Mouse (Mus musculus): ENCODE data around the gene S100a2.

Gene S100a2

DNA sequence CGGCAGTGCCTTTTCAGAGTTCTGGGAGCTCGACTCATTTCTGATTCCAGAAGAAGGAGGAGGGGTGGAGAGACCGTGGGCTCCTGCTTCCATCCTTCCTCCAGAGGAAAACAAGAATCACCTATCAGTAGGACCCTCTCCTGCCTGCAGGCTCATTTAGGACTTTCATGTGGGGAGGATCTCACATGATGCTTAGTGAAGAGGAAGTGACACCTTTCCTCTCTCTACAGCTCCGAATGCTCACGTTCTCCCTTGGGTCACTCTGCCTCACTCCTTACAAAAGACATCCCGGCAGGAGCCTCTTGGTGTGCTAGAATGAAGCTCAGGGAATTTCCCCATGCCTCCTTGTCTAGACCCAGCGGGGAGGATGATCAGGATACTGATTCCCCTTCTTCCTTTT lies 31.5 kb downstream of the S100a2 start:
- no peak for DNase-seq

DNA sequence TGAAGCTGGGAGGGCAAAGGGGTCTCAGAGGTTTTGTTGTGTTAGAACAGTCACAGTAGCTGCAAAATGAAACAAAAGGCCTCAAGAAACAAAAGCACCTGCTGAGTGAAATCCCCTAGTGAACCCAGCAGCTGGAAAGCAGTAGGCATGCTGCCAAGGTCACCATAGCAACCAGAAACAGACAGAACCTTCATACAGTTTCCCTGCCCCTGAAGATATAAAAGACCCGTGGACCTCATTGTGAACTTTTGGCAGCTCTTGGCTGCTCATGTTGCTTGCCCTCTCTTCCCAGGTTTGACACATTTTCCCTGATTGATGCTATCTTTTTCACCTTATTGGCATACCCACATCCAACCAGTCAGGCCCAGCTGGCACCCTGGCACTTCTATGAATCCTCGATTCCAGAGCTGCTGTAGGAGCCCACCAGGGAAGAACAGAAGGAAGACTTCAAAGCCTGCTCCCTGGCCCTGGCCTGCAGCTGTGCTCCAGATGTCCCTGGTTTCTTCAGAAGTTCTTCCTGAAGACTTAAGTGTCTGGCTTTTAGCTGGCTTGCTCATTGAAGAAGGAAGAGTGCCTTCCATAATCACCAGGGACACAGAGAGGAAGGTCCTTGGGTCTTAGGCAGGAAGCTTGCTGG lies 33.5 kb downstream of the S100a2 start:
- no peak for DNase-seq

DNA sequence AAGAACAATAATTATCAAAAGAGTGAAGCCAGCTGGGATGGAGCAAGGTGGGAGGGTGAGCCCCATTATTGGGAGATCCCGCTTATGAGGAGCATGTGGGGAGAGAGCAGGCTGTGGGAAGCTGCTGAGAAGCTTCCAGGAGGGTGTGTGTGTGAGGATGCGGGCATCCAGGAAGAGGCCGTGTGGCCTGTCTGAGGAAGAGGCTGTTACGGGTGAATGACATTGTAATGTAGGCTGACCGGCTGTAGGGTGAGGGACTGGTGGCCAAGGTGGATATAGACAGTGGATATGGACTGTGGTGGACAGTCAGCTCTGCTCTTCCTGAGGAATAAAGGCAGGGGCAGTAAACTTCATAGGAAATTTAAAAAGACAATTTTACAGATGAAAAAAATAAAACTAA lies 35.4 kb downstream of the S100a2 start:
- no peak for DNase-seq

DNA sequence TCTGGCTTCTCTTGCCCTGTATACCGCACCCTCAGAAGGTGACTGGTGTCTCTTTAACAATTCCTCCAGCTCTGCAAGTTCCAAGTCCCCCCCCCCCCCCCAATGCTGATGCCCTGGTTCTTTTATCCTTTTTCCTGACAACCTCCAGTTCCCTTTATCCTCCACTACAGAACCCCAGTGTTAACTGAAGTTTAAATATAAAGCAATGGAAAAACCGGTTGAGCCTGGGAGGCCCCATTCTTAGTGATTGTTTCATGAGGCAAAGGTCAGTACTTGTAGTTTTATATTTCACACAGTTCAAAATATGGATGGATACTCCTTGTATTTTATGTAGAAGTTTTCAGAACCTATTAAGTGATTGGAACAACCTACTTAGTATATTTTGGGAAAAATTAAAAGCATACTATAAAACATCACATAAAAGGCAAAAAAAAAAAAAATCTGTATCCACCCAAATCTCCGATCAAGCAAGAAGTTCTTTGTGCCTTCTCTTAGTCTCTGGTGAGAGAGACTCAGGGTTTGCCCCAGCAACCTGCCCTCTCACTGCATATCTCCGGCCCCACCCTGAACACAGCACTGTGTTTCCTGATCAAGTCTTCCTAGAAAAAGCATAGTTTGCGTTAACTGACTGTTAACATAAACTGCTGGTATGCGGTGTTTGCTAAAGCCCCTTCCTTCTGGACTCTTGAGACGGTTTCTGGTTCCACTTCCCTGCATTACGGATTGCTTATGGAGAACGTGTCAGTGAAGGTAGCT lies 36.4 kb downstream of the S100a2 start:
- DNase-seq, result no peak

DNA sequence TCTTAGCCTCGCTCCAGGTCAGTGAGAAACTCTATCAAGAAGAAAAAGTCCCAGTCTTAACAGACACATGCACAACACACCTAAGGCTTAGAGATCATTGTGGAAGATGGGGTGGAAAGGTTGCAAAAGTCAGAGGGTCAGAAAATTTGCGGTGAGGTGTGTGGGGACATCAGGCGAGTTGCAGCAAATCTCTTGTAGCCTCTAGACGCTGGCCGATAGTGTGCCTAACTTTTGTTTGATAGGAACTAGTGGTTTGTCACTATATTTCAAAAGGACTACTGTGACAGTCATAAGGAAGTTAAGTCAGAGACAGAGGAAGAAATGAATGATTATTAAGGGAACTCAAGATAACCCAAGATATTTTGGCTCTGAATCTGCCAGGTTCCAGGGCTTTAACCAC lies 37.3 kb downstream of the S100a2 start:
- no peak for DNase-seq

DNA sequence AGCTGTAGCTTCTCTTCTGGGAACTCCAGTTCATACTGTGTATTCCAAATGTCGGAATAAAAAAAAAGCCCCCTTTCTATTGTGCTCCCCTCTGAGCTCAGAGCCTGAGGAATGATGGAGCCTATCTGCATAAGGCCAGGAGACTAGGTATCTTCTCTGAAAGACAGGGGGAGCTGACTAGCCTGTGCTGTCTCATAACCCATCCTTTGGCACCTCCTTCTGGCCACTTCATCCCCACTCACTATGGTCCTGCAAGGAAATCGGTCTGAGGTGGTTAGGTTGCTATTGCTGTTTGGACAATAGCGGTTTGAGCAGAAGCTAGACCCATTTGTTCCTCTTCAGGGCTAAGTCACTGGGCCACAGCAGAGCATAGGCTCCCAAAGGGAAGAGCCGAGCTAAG lies 37.8 kb downstream of the S100a2 start:
- DNase-seq, result no peak

DNA sequence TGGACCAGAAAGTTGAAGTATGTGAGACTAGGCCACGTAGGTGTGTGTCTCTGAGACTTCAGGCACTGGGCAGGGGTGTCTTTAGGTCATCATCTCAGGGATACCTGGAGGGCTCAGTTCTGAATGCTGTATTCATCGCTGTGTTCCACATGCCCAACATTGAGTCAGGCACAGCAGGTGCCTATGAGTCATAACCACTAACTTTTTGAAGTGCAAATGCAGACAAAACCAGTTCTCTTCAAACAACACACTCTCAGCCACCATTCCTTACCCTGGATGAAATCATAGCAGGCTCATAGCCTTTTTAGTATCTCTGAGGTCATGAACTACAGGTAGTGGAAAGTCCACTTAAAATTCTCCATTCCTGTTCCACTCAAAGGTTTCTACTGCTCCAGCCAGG lies 39.3 kb downstream of the S100a2 start:
- no peak for DNase-seq

DNA sequence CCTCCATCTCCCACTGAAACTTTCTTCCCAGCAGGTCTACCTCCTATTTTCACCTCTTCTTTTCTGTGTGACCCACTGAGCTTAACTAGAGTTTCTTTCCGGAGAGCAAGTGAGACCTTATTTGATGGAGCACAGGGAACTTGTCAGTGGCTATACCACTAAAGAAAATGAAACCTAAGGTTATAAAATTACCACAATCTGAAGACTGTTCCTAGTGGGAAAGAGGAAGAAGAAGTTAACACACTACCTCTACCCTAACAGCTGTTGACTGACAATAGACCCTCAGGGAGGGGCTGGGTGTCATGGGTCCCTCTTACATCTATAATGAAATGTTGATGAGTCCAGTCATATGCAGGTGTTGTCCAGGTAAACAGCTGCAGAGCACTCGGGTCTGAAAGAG lies 41.9 kb downstream of the S100a2 start:
- DNase-seq, result no peak

DNA sequence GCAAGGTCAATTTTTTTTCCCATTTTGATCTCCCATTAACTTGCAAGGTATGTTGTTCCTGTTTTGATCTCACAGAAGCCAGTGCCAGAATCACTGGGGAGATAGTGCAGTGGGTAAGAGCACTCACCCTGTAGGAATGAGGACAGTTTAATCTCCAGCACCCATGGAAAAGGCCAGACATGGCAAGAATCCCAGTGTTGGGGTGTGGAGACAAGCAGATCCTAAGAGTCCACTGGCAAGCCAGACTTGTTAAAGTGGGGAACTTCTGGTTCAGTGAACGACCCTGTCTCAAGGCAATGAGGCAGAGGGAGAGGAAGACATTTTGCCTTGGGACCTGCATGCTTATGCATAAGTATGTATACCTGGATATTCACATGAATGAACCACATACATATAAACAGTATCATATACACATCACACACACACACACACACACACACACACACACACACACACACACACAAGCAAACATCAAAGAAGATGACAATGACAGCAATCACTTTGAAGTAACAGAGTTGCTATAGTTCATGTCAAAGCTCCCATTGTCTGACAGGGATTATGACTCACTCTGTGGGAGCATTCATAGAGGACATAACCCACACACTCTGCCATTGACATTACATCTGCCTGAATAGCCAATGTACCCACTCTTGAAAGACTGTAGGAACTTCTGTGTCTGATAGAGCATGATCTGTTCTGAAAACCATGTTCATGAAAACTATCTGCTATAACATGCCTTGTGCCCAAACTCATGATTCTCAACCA lies 48.6 kb downstream of the S100a2 start:
- DNase-seq, result no peak

DNA sequence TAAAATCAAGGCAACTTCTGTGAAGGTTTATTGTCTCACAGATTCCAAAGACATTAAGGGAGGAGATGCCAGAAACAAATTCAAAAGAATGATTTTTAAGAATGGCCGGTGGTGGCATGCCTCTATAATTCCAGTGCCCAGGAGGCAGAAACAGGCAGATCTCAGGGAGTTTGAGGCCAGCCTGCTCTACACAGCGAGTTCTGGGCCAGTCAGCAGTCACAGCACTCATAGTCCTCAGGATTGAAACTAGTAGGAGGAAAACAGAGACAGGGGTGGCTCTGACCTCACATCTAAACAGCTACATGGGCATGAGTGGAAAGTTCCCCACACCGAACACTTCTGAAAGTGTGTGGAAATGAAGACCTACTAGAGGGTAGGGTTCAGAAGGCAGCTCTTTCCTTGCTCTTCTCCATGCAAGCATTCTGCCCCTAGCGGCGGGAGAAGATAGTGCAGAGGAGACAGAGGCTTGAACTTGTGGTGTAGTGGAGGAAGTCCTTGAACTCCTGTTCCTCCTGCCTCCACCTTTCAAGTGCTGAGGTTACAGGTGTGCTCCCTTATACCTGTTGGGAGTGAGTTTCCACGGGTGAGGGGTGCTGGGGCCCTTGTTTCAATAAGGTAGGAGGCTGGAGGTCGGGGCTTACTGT lies 49.6 kb downstream of the S100a2 start:
- no peak for DNase-seq

DNA sequence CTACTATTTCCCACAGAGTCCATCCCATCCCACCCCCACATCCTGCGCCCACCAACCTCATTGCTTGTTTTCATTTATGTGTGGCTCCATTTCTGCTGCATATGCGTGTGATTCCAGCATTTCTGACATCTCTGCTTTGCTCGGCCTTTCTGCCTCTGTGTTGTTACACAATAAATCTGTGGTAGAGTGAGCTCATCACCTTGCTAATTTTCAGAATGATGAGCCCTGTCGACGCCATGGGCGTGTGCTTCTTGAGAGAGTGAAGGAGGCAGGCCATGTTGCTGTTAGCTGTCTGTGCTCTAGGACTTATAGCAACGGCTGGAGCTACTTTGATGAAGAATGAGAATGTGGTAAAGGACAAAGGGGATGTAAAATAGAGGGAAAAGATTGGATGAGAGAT lies 50.9 kb downstream of the S100a2 start:
- no peak for DNase-seq
